Mouse (Mus musculus) ES-E14 (cell line): Measurements from ENCODE around the gene Stac2. TPM values are rescaled to one million over a fixed set of nuclear protein-coding genes. Genes with fewer than 3 reads are reported as not detected.

ENCODE experiments used
- DNase-seq: peaks from one replicate; pipeline ENCODE4 v3.0.0-alpha.2; 2013; ENCODE audit warnings: low read depth, low spot score
- H3K27ac ChIP-seq: 2 replicates; pipeline ENCODE4 v1.5.1; 2012; ENCODE audit warnings: low read depth, mild to moderate bottlenecking, low read length, moderate library complexity, mixed read lengths; ENCODE audit not compliant: poor library complexity, insufficient read depth, severe bottlenecking
- H3K36me3 ChIP-seq: 2 replicates; pipeline ENCODE4 v1.6.1; 2012; ENCODE audit warnings: mild to moderate bottlenecking, low read length, moderate library complexity, mixed read lengths; ENCODE audit not compliant: control insufficient read depth, poor library complexity, insufficient read depth, severe bottlenecking
- H3K4me1 ChIP-seq, 2 experiments: fragments of 150-350 bp in 1 of 2; sonication (generic) in 1 of 2; 2 replicates each; pipeline ENCODE4 v1.6.1; 2012; ENCODE audit warnings: low read length in 2 of 2, mild to moderate bottlenecking in 1 of 2, mixed read lengths in 1 of 2; ENCODE audit not compliant: control insufficient read depth in 2 of 2, insufficient read depth in 2 of 2, poor library complexity in 1 of 2
- H3K4me3 ChIP-seq, 2 experiments: fragments of 150-350 bp in 1 of 2; sonication (generic) in 1 of 2; 2 replicates each; pipeline ENCODE4 v1.5.1; 2012; ENCODE audit warnings: low read length in 2 of 2, low read depth in 1 of 2, mild to moderate bottlenecking in 1 of 2, mixed read lengths in 1 of 2; ENCODE audit not compliant: insufficient read depth in 1 of 2, poor library complexity in 1 of 2, severe bottlenecking in 1 of 2
- H3K9ac ChIP-seq: 2 replicates; pipeline ENCODE4 v1.6.1; 2012; ENCODE audit warnings: low read depth, mild to moderate bottlenecking, low read length, mixed read lengths; ENCODE audit not compliant: poor library complexity, insufficient read depth, severe bottlenecking
- H3K9me3 ChIP-seq: fragments of 150-350 bp; sonication (generic); 2 replicates; pipeline ENCODE4 v1.6.1; 2012; ENCODE audit warnings: low read depth, mild to moderate bottlenecking, low read length; ENCODE audit not compliant: control insufficient read depth, insufficient read depth
- CHD2 ChIP-seq: IDR thresholded peaks from 2 replicates; pipeline ENCODE4 v1.6.1; 2014; ENCODE audit warnings: mild to moderate bottlenecking, low read depth, low read length, inconsistent platforms
- HCFC1 ChIP-seq: IDR thresholded peaks from 2 replicates; pipeline ENCODE4 v1.6.1; 2012; ENCODE audit warnings: low read length, inconsistent platforms, borderline replicate concordance; ENCODE audit not compliant: insufficient read depth
- MAFK ChIP-seq: IDR thresholded peaks from 2 replicates; pipeline ENCODE4 v1.6.1; 2014; ENCODE audit warnings: mild to moderate bottlenecking, low read depth, low read length, inconsistent platforms; ENCODE audit not compliant: insufficient read depth
- ZC3H11A ChIP-seq: IDR thresholded peaks from 2 replicates; pipeline ENCODE4 v1.6.1; 2012; ENCODE audit warnings: low read depth, mild to moderate bottlenecking, inconsistent platforms, low read length, borderline replicate concordance
- ZNF384 ChIP-seq: IDR thresholded peaks from 2 replicates; pipeline ENCODE4 v1.6.1; 2012; ENCODE audit warnings: low read depth, low read length, inconsistent platforms
- in situ Hi-C, 2 experiments: fragments of 600-800 bp; cut with MboI; formaldehyde crosslinking; loops; one replicate each; pipeline ENCODE4 v1.15.1; 2025; ENCODE audit warnings: low sequenced_read_pairs in 2 of 2, inconsistent platforms in 1 of 2; ENCODE audit not compliant: unreplicated experiment in 2 of 2
- total RNA-seq: library from RNA; depleted of rRNA; stranded (reverse); fragments of 300-350 nt; gene quantifications from 2 replicates; pipeline ENCODE4 v1.2.3, GENCODE M21; 2012

Stac2 gene
- total RNA-seq, 1 experiment: 2.1 TPM

DNA sequence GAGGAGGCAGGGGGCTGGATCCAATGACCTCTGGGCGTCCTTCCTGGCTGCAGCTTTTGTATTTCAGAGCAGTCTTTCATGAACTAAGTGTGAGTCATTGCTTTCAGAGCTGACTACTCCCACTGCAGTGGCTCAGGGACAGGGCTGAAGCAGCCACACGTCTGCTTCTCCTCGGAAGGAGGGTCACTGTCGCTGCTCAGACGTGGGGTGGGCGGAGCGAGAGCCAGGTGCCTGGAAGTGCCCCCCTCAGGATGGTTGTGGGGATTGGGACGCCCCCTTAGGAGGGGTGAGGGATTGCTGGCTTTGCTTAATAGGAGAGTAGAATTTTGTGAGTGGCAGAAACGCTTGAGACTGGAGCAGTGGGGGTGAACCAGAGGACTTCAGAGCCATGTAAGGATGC is 4.2 kb upstream of the Stac2 start:
- H3K9ac ChIP-seq: peak overlapping the region; percentile 2; the same call in 1 of the 2 replicates
- H3K4me1 ChIP-seq: peaks cover 2 to 20% of the 10 kb centered on the region in 2 experiments; a peak in 3 of 4 replicates
- H3K9me3 ChIP-seq: no peaks in the 10 kb centered on the region
- no peaks in the 10 kb centered on the region for H3K36me3 ChIP-seq
- TF ChIP-seq ZC3H11A: no peak
- no peak for TF ChIP-seq ZNF384
- TF ChIP-seq MAFK: no peak
- peak; percentile 61; the same call in 1 of the 2 replicates for TF ChIP-seq HCFC1
- H3K4me3 ChIP-seq: peak overlapping the region; percentile 45 to 46
- DNase-seq: peak; percentile 61
- peak overlapping the region; percentile 64 for H3K27ac ChIP-seq
- in situ Hi-C loops: no loop called here

DNA sequence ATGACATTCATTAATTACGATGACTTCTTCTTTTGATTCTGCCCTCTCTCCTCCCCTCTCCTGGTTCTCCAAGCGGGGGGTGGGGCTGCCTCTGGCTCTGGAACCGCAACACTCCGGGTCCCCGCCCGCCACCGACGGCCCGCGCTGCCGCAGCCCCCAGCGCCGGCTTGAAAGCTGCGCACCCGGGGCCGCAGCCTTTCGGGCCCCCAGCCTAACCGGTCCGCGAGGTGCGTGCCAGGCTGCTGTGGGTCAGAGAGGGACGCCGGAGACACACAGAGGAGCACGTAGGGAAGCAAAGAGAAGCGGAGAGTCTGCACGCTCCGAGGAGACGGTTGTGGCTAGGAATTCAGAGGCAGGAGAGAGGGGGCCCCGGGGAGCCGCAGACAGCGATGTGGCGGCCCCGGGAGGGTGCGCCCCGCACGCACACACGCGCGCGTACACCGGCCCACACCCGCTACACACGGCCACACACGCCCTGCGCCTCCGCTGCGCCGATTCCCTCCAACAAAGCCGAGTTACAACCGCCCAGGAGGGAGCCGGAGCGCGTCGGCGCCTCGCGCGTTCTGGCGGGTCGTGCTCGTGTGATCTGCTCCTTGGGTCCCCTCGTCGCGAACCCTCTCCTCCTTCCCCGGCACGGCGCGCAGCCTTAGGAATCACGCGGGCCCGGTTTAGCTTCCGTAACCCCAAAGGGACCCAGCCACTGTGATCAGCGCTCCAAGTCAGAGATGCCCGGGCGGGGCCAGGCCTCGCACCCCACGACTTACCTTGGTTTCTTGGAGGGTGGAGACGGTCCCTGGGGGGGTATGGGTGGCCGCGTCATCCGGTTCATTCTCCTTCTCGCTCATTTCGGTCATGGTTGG is 903 bp downstream of the Stac2 start:
- TF ChIP-seq MAFK (no peak), HCFC1 (no peak), CHD2 (no peak), ZC3H11A (no peak), ZNF384 (no peak)
- H3K27ac ChIP-seq: no peak overlapping the region
- peak overlapping the region; percentile 46 for H3K9ac ChIP-seq
- no peaks in the 10 kb centered on the region for H3K36me3 ChIP-seq
- no peak for DNase-seq
- H3K9me3 ChIP-seq: no peaks in the 10 kb centered on the region
- in situ Hi-C loops: no loop called here
- H3K4me3 ChIP-seq: peak overlapping the region; percentile 60 to 83
- H3K4me1 ChIP-seq: peaks cover 0 to 13% of the 10 kb centered on the region in 2 experiments; a peak in 2 of 4 replicates

DNA sequence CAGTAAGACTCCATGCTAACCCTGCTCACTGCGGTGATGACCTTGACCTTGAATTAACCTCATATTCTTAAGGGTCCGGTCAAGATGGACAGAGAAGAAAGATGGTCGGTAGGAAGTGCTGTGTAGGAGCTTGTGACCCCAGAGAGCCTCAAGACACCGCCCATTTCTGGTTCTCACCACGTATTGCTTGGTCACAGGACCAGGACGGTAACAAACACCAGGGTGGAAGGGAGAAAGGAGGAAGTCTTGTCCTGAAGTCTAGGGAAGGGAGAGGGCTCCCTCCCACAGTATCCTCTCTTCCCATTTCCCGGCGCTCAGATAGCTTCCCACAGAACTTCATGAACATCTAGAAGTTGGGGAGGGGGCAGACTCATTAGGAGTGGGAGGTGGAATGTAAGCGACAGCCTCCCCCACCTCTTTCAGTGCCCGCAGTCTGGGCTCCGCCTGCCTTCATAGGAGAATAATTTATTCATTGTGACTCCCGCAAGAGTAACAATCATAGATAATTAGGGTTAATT is 1.6 kb downstream of the Stac2 start:
- H3K4me1 ChIP-seq: peaks cover 0 to 11% of the 10 kb centered on the region in 2 experiments; a peak in 2 of 4 replicates
- DNase-seq: no peak
- H3K9me3 ChIP-seq: no peaks in the 10 kb centered on the region
- no peak overlapping the region for H3K9ac ChIP-seq
- in situ Hi-C loops: no loop called here
- no peaks in the 10 kb centered on the region for H3K36me3 ChIP-seq
- H3K4me3 ChIP-seq: peak overlapping the region; percentile 60 to 83
- TF ChIP-seq CHD2: no peak
- H3K27ac ChIP-seq: no peak overlapping the region

DNA sequence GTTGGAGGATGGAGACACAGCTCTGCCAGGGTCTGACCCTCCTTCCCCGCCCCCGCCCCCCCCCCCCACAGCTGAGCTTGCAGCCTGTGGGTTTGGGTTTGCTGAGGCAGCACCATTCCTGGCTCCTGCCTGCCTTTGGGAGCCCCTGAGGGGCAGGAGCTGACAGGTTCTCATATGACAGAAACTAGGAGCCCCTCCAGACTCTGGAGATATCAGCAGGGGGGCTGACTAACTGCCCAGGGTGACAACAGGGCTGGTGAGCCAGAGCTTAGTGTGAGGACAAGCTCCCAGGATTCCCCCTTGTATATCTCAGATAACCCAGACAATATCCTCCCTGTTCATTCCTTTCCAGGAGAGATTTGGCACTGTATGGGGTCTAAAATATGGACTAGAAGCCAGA is 2.3 kb downstream of the Stac2 start:
- in situ Hi-C loops: no loop called here
- TF ChIP-seq MAFK: no peak
- no peak for TF ChIP-seq ZC3H11A
- TF ChIP-seq HCFC1: no peak
- no peak for TF ChIP-seq ZNF384
- no peak for TF ChIP-seq CHD2
- no peak for DNase-seq
- H3K27ac ChIP-seq: no peak overlapping the region
- peaks cover 0 to 11% of the 10 kb centered on the region in 2 experiments; a peak in 2 of 4 replicates for H3K4me1 ChIP-seq
- no peak overlapping the region for H3K9ac ChIP-seq
- H3K4me3 ChIP-seq: no peak overlapping the region
- no peaks in the 10 kb centered on the region for H3K36me3 ChIP-seq
- no peaks in the 10 kb centered on the region for H3K9me3 ChIP-seq

DNA sequence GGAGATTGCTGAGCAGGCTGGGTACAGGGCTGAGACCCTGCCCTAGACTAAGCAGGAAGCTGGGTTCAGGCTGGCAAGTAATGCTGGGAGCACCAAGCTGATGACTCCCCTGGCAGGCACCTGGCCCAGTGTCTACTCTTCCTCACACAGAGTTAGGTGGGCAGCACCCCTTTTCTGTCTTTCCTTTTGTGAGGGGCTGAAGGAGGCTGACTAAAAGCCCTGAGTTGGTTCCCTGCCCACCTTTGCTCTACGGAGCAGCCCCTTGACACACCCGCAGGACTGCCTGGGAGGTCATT is 2.8 kb downstream of the Stac2 start:
- Histone ChIP-seq H3K27ac (no peak overlapping the region), H3K4me1 (peaks cover 0 to 11% of the 10 kb centered on the region in 2 experiments; a peak in 2 of 4 replicates), H3K9ac (no peak overlapping the region), H3K9me3 (no peaks in the 10 kb centered on the region), H3K4me3 (no peak overlapping the region), H3K36me3 (no peaks in the 10 kb centered on the region)
- DNase-seq: no peak
- TF ChIP-seq CHD2: no peak
- no peak for TF ChIP-seq HCFC1
- no peak for TF ChIP-seq ZC3H11A
- no peak for TF ChIP-seq MAFK
- no peak for TF ChIP-seq ZNF384
- in situ Hi-C loops: no loop called here
